Mouse (Mus musculus): ENCODE measurements at regions not wholly inside any gene's neighbourhood (a gene's known extent, or its start where the extent isn't known, plus 50 kb on each side); places are given as distances from the start of the nearest gene placed in this dataset.

DNA sequence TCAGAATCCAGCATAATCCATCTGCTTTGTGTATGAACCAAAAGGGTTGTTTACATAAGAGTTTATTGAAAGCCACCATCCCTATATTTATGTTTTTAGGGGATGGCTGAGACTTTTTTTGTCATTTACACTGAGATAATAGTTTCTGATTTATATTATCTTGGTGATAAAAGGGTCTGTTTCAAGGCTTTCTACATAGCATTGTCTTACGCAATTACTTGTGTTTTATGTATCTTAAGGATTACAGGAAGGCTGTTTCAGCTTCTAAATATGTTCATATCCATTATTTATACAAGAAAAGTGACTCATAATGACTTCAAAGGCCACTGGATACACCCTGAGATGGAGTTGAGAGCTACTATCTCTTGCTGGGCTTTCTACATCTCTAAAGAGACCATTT is 399.3 kb upstream of the Akr1e1 start:
- TF ChIP-seq POLR2A (IDR thresholded peaks at IDR 0.05; ENCODE audit: low read depth, low read length) (no peak), CTCF (IDR thresholded peaks at IDR 0.05; ENCODE audit: extremely low read depth, insufficient read depth, insufficient read length, insufficient replicate concordance) (no peak)
